ENCODE assay signal across 10 mouse cellular contexts in genomic region chr4:151899707-151900384, GRCm38 (mm10). TPM values are rescaled to one million over a fixed set of nuclear protein-coding genes. Genes with fewer than 3 reads are reported as not detected.
DNase-seq lines count a peak whose midpoint lies in the region; ATAC-seq and TF ChIP-seq lines count a peak whose summit lies in the region.
"Had no signal": no experiment of that assay in that cellular context is flagged by ENCODE, and none has a peak within 500 bp of the region (broad histone marks: within the 10 kb centered on the region; RNA-seq: fewer than 3 reads in every experiment).

No protein-coding gene starts in this region.

- 69% methylated on average over 11 of the region's 11 CpGs for WGBS in lung, adult 2 months
- WGBS in liver, postnatal 0 days (ENCODE audit: insufficient replicate concordance), result 68% methylated on average over 11 of the region's 11 CpGs

- H3K27me3 ChIP-seq in G1E (ENCODE audit: insufficient read depth, low read length), result no peaks in the 10 kb centered on the region
- no peaks in the 10 kb centered on the region for H3K27me3 ChIP-seq in liver, postnatal 0 days (ENCODE audit: insufficient read depth, low read length)
- H3K27me3 ChIP-seq: intestine, embryonic 15.5 days had no signal

- peaks cover 14% of the 10 kb centered on the region for H3K4me1 ChIP-seq in lung, adult 2 months (ENCODE audit: control insufficient read depth, insufficient read depth, low read length)
- H3K4me1 ChIP-seq in G1E (ENCODE audit: insufficient read depth, low read depth, low read length), result no peaks in the 10 kb centered on the region
- no peaks in the 10 kb centered on the region for H3K4me1 ChIP-seq in liver, postnatal 0 days (ENCODE audit: insufficient read depth)
- H3K4me1 ChIP-seq: limb, embryonic 12.5 days had no signal

- no peaks in the 10 kb centered on the region for H3K36me3 ChIP-seq in G1E (replicated peaks)
- no peaks in the 10 kb centered on the region for H3K36me3 ChIP-seq in liver, postnatal 0 days (replicated peaks; ENCODE audit: insufficient read depth, low read length)
- H3K36me3 ChIP-seq: intestine, embryonic 15.5 days; limb, embryonic 12.5 days had no signal

- ATAC-seq in G1E (ENCODE audit: extremely low read depth, insufficient number of reproducible peaks, low FRiP score, poor library complexity, severe bottlenecking), result no peak
- ATAC-seq in liver, postnatal 0 days, result no peak
- ATAC-seq in megakaryocyte, adult 5-6 weeks (ENCODE audit: poor library complexity, severe bottlenecking), result no peak
- ATAC-seq: intestine, embryonic 15.5 days had no signal

- no peak overlapping the region for H3K4me2 ChIP-seq in liver, postnatal 0 days (ENCODE audit: low read depth, low read length)
- H3K4me2 ChIP-seq: intestine, embryonic 15.5 days; limb, embryonic 12.5 days had no signal

- H3K9me3 ChIP-seq in G1E (replicated peaks), result no peaks in the 10 kb centered on the region
- no peaks in the 10 kb centered on the region for H3K9me3 ChIP-seq in liver, postnatal 0 days (ENCODE audit: low read length)
- H3K9me3 ChIP-seq: intestine, embryonic 15.5 days; limb, embryonic 12.5 days had no signal

- no peak for TF ChIP-seq EP300 in liver, postnatal 0 days (IDR thresholded peaks at IDR 0.05; ENCODE audit: low read depth)

- no peak overlapping the region for H3K27ac ChIP-seq in liver, postnatal 0 days (ENCODE audit: low read depth)
- H3K27ac ChIP-seq: intestine, embryonic 15.5 days; limb, embryonic 12.5 days had no signal

- intact Hi-C loops in left cerebral cortex, postnatal 36 days (cut with DNase I), result no loop called here

- no peak overlapping the region for H3K9ac ChIP-seq in liver, postnatal 0 days (replicated peaks)
- H3K9ac ChIP-seq: intestine, embryonic 15.5 days; limb, embryonic 12.5 days had no signal

- H3K4me3 ChIP-seq in lung, adult 2 months (replicated peaks; ENCODE audit: extremely low read depth, low read depth, low read length), result no peak overlapping the region
- no peak overlapping the region for H3K4me3 ChIP-seq in G1E (ENCODE audit: low read depth, low read length)
- no peak overlapping the region for H3K4me3 ChIP-seq in liver, postnatal 0 days (ENCODE audit: low read depth, low read length)
- H3K4me3 ChIP-seq: intestine, embryonic 15.5 days; limb, embryonic 12.5 days had no signal

- no peak for TF ChIP-seq POLR2A in lung, adult 2 months (IDR thresholded peaks at IDR 0.05; ENCODE audit: borderline replicate concordance, extremely low read depth, low read depth, low read length)

- TF ChIP-seq CTCF in lung, adult 2 months (IDR thresholded peaks at IDR 0.05; ENCODE audit: insufficient read depth, low read length), result peak; percentile 56
- TF ChIP-seq CTCF in G1E (IDR thresholded peaks at IDR 0.05; ENCODE audit: low read depth, low read length), result 0 out of 2 replicates have a peak, but pooled peaks have one; percentile 3
- TF ChIP-seq CTCF in liver, postnatal 0 days (IDR thresholded peaks at IDR 0.05; ENCODE audit: low read depth), result peak; percentile 38; the same call in 1 of the 2 replicates

- DNase-seq in embryo, embryonic 10 days (ENCODE audit: low spot score), result peak; percentile 26
- no peak for DNase-seq in embryo, embryonic 11 days
- DNase-seq in lung, adult 2 months, result no peak
- no peak for DNase-seq in lung, postnatal 25 days (ENCODE audit: low spot score)
- no peak for DNase-seq in G1E (ENCODE audit: low spot score)
- no peak for DNase-seq in liver, postnatal 0 days
- no peak for DNase-seq in left cerebral cortex, postnatal 36 days (ENCODE audit: low spot score in 2 of 2)

RNA-seq across cellular contexts. Expression of gene Dnajc11, which starts 33.6 kb away (rescaled TPM):
- 30.8 and 45.8 TPM in 2 replicates for polyA plus RNA-seq in lung, adult 2 months (2012; rRNA removed)
- 40.5 and 51.1 TPM in 2 replicates for total RNA-seq in G1E (2014; fragmentation: Nextera tagmentation)
- 69.6 and 97.1 TPM in 2 replicates for total RNA-seq in G1E (2017)
- 43.7 and 67.2 TPM in 2 replicates for polyA plus RNA-seq in G1E (2012)
- polyA plus RNA-seq in liver, postnatal 0 days (2015; fragmentation: Nextera tagmentation; extraction: Ambion mirVana), result 28.8 and 29.2 TPM in 2 replicates
- total RNA-seq in left cerebral cortex, postnatal 36 days (2021), result 10 to 100 TPM; 66.0 to 69.2 TPM
- 18.1 and 18.5 TPM in 2 replicates for total RNA-seq in megakaryocyte, adult 5-6 weeks (2015)
- 34.7 and 39.4 TPM in 2 replicates for total RNA-seq in megakaryocyte, adult 5-6 weeks (2017)

RNA-seq across cellular contexts. Expression of gene Camta1, which starts 38.2 kb away (rescaled TPM):
- polyA plus RNA-seq in lung, adult 2 months (2012; rRNA removed), result 8.4 and 10.4 TPM in 2 replicates
- total RNA-seq in G1E (2014; fragmentation: Nextera tagmentation), result 60.3 and 113 TPM in 2 replicates
- total RNA-seq in G1E (2017), result 23.5 and 25.7 TPM in 2 replicates
- 10.8 and 12.1 TPM in 2 replicates for polyA plus RNA-seq in G1E (2012)
- 47.9 and 48.3 TPM in 2 replicates for polyA plus RNA-seq in liver, postnatal 0 days (2015; fragmentation: Nextera tagmentation; extraction: Ambion mirVana)
- total RNA-seq in left cerebral cortex, postnatal 36 days (2021), result 100 to 1,000 TPM; 207 to 216 TPM
- total RNA-seq in megakaryocyte, adult 5-6 weeks (2015), result 65.9 and 70.2 TPM in 2 replicates
- 2.9 and 17.4 TPM in 2 replicates for total RNA-seq in megakaryocyte, adult 5-6 weeks (2017)

Comparison
In these comparisons a context has a peak if more than half of its experiments do, and no peak if none do; other contexts are left out.
1. CTCF ChIP-seq: peak in every context shown above with its lines; median percentile 56 in lung, adult 2 months; 38 in liver, postnatal 0 days; 3 in G1E.